Mouse (Mus musculus): ENCODE data around the gene Gkn2.
A peak's percentile ranks its signal among the peaks of the same experiment; 100 is the strongest.

Gkn2 gene

DNA sequence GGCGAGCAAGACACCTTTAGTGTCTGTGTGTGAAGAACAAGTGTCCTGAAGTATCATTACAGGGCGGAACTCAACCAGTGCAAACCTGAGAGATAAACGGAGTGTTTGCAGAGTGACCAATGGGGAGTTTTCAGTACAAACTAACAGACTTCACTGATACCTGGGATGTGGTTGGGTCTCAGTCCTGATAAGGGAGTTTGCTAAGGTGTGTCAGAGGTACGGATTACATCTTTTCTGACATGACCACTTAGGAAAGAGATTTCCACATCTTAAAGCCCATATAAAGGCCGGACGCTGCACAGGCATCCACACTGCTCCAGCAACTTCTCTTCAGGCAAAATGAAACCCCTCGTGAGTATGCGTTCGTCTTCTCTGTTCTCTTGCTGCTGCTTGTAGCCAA is at the start of gene Gkn2:
Gkn2 (plus strand) TSS at position 301 of the 400 bp plus-strand sequence.
- no peak for DNase-seq (ENCODE audit: low read depth, low spot score)

DNA sequence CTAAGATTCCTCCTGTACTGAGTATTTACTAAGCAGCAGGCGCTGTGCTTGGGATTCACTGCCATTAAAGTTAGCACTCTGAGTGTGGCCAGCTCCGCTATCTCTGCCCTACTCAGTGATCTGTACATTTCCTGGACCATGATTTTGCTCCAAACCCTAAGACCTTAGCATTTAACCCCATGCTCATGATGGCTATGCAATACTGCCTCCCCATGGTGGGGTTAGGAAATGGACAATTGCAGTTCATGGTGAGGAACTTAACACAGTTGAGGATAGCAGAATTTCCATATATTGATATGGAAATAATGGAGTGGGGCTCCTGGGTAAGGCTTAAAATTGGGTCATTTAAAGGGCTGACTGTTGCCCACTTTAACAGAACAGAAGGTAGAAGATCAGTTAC is 49.8 kb upstream of the Gkn2 start:
- DNase-seq (ENCODE audit: low read depth, low spot score): peak; percentile 38

DNA sequence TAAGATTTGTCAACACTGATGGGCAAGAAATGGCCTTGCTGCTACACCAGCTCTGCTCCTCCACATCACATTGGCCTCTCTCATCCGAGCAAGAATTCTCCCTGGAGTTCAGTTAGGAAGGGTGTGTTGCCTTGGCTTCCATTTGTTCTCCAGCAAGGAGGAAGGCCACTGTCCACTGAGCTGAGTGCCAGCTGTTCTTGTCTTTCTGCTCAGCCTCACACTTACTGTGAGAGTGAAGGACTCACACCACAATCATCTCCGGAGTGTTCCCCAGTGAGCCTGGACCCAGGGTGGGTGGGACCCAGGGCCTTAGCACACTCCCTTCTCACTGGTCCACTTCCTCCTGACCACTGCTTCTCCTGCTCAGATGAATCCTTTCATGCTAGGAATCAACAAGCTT is 46.2 kb upstream of the Gkn2 start:
- no peak for DNase-seq (ENCODE audit: low read depth, low spot score)

DNA sequence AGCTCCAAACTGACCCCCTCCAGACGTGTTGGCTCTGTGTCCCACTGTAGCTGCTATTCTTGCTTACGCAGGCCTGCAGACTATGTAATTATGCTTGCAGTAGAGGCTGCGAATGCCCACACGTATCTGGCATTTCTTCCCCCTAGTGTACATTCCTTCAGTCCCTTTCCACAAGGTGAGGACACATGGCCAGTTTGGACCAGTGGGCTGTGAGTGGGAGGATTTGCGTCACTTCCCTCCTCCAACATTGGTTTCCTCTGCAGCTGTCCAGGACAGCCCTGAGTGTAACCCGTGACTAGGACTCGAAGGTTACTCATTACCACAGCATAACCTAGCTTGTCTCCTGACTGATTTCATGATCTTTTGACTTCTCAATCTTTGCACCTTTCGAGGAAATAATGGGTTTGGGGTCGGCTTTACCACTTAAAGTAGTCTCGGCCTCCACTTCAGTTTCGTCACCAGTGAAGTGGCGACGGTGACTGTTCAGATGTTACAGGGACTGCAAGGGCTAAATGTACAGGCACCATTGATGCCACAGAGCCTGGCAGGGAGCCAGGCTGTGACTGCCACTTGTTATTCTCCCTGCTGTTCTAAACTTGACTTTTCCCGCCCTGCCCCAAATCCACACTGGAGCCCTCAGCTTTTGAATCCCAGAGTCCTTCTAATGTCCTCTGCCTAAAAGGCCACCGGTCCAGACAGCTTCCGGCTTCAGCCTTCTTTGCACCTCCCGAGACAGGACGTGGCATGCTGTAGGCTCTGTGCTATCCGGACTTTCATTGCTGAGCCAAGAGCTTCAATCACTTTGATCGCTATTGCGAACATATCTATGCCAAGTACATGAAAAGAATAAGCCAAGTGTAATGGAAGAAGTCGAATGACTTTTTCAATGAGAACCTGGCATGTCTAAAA is 44.6 kb upstream of the Gkn2 start:
- DNase-seq (ENCODE audit: low read depth, low spot score): no peak

DNA sequence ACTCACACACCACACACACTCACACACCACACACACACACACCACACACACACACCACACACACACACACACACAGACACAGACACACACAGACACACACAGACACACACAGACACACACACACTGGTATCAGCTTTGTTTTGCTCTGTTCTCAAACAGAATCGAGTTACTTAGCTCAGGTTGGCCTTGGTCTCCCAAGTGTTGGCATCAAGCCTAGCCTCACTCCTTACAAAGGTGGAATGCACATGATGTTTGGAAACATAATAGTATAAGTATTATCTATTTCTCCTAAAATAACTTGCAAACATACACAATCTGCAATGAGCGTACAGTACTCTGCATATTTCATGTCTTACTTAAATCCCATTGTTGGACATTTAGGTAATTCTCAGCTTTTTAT is 40.8 kb upstream of the Gkn2 start:
- DNase-seq (ENCODE audit: low read depth, low spot score): no peak

DNA sequence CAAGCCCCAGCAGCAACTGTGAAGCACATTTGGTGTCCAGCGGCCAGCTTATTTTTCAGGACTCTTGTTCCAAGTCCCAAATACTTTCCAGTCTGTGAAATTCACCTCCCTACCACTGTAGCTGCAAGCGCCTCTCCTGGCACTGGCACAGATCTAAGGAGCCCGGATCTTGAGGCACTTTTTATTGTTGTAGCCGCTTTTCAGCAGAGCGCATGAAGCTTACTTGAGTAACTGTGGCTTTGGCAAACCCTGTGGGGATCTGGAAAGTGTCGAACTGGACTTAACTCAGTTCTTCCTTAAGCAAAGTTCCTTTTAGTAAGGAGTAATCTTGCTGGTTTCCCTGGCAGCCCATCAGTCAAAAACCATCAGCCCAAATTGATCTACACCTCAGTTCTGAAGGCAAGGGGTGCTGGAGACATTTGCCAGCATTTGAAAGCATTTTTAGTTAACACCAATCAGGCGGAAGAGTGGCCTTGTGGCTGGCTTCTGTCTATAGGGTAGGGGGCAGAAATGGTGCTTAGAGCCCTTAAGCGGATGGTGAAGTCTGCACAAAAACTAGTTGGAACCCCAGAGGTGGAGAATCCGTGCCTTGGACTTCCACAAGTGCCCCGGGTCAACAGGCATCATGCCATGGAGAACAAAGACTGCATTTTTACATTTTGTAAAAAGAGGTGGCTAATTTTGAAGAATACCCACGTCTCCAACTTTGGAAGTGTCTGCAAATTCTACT is 38.6 kb upstream of the Gkn2 start:
- no peak for DNase-seq (ENCODE audit: low read depth, low spot score)

DNA sequence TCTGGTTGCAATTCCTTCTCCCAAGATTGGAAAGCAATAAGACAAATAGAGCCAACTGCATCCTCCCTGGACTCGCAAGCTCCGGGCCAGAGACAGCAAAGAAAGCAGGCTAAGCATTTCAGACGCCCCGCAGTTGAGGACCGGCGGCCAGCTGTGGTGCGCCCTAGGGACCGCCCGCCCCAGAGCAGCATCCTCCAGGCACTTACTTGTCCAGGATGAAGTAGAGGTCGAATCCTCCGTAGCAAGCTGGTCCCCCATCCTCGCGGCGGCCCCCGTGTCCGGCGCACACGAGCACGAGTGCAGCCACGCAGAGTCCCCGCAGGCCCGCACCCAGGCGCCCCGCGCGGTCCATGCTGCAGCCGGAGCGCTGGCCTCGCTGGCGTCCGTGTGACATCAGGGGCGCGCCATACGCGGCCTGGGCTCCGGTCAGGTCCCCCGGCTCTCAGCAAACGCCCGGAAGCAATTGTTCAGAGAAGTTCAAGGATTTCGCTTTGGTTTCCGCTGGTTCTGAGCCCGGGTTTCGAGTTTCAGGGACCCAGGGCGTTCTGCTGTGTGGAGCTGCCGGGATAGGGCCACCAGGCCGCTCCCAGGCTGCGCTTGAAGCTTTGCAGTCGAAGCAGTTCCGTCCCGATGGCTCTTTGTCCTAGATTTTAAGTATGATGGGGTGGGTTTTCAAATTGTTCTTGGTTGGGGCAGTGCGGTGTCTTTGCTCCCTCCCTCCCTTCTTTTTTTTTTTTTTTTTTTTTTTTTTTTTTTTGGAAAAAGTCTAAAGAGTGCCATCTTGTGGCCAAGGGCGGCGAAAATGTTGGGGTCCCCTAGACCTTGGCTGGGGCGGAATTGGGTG is 37.8 kb upstream of the Gkn2 start, which contains the start of gene Antxr1:
Antxr1 (minus strand) TSS at position 731 of the 844 bp plus-strand sequence.
- DNase-seq (ENCODE audit: low read depth, low spot score): peak; percentile 16

DNA sequence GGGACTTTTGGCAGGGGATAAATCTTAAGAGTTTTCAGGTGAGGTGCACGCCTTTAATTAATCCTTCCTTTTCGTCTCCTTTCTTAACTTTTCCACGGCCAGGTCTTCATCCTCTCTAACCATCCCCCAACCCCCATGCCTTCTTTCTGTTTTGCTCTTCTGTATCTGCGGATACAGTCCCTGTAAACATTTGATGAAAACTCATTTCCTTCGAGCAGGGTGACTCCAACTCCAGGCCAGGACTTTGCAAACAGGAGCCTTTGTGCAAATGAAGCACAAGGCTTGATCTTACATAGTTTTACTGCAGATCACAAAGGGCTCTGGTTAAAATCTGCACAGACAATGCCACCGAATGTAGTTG is 37.2 kb upstream of the Gkn2 start:
- no peak for DNase-seq (ENCODE audit: low read depth, low spot score)

DNA sequence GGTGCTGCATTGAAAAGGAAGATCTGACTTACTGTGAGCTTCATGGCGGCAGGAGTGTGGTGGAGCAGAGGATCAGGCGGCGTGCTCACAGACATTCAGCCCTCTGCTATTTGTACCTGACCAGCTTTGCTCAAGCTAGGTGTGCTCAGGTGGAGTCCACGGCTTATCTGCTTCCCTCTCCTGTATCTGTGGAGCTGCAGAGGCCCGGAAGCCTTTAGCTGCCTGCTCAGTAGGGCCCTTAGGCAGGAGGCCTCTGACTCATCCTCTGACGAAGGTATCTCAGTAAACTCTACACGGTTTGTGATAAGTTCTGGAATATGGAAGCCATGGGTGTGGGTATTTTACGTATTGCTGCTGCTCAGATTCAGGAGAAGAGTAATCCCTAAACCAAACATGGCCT is 22.3 kb upstream of the Gkn2 start, which contains the start of gene Gkn1:
Gkn1 (minus strand) TSS at position 114 of the 400 bp plus-strand sequence.
- no peak for DNase-seq (ENCODE audit: low read depth, low spot score)

DNA sequence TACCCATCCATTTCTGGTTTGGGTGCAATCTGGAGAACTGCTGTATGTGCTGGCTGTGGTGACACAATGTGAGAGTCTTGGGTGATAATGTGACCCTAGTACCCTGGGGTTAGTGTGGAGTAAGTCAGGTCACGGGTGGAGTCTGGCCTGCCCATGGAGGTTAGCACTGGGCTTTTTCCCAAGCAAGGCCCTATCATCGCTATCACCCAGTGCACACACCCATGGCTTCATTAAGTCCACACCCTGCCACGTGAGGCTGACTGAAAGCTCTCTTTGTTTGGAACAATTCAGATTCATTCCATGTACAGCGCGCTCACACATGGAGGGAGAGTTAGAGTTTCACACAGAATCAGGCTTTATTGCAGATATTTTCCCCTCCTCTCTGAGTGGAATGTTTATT is 18.7 kb upstream of the Gkn2 start:
- DNase-seq (ENCODE audit: low read depth, low spot score): no peak

DNA sequence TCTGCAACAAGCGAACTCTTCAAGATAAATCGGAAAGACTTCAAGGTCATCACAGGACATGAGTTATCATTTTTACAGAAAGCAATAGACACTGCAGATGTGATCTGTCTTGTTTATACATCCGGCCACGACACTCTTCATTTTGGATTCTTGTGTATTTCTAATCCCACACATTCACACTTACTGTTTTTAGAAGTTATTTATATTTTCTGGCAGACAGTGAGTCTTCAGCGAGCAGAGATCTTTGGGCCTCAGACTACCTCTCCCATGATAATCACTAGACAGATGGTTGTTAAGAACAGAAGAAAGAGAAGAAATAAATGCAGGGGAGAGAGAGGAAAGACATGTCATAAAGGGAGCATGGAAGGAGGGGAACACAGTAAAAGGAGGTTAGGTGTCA is 3.9 kb upstream of the Gkn2 start:
- DNase-seq (ENCODE audit: low read depth, low spot score): no peak

DNA sequence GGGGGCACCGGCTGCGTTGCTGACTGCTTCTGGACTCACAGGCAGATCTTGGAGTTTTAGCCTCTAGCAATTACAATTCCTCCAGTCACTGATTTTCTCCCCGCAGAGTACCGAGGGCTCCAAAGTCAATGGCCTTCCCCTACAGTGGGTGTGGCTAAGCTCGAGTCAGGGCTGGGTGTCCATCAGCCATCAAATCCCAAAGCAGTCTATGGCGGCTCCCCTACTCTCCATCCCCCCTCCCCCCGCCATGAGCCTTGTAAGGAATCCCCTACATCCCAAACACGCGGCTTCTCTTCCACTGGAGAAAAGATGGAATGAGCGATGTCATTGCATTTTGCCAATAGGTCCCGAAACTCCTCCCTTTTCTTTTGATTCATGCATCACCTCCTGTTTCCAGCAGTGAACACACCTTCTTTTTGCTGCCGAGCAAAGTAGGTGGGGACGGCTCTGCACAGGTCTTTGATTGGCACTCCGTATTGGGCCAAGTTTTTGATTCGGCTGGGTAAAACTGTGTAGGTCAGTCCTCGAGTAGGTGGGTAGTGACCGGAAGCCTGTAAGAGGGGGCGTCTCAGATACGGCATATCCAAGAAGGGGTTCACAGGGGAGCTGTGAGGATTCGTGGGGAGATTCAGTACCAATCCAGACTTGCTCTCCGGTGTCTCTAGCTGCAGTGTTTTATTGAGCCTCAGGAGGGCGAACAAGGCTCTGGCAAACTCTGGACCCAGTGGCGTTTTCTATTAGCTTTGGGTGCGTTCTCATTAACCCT is 11.0 kb downstream of the Gkn2 start:
- DNase-seq (ENCODE audit: low read depth, low spot score): no peak

DNA sequence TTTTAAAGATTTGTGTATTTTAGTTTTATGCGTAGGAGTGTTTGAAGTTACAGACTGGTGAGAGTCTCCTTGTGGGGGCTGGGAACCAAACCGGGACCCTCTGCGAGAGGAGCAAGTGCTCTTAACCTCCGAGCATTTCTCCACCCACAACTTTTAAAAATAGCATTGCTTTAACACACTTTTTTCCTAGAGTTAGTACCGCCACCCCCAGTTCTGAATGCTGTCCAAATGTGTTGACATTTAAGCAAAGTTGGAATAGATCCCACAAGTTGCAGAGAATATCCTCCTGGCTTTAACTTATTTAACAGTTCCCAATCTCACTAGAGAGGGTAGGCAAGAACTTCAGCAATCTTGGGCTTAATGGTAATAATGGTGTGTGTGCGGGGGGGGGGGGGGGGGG is 11.6 kb downstream of the Gkn2 start:
- DNase-seq (ENCODE audit: low read depth, low spot score): no peak

DNA sequence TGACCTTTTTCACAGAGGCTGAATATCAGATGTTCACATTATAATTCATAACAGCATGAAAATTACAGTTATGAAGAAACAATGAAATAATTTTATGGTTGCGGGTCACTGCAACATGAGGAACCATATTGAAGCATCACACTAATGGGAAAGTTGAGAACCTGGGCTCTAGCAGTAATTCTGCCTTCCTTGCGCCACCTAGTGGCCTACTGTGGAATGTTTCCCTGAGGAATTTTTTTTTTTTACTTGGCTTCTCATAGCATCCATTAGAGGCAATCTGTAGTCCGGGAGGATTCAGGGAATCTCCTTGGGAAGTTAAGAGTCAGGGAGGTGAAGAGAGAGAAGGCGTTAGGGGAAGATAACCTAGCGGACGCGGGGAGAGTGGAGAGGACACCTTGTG is 13.0 kb downstream of the Gkn2 start:
- peak; percentile 53 for DNase-seq (ENCODE audit: low read depth, low spot score)

DNA sequence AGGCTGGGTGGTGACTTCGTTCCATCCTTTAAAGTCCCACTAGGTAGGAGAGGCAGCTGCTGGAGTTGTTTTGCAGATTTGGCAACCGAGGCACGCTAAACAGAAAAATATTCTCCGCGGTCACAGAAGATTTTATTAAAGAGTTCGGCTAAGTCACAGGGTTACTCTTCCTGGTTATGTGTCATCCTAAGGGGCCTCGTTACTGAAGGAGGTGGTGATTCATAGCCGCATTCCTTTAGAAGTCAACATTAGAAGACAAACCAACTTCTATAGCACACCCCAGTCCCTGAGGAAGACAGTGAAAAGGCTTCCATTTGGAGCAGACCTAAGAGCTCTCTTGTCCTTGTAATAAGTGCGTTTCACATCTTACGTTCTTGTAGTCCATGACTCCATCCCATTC is 13.5 kb downstream of the Gkn2 start:
- no peak for DNase-seq (ENCODE audit: low read depth, low spot score)

DNA sequence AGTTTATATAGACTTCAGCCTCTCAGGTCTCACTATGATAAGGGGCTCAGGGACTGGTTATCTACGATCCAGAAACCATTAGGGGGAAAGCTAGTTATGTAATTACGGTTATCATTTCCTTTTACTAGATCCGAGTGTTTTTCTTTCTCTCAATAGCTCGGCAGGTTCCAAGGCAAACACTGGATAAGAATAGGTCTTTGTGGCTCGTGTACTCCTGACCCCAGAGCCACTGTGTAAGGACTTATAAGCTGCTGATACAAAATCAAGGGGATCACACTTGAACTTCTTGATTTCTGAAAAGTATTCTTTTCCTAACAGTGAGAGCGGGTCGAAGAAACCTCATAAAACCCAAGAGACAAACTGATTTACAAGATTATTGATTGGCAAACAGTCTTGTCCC is 15.7 kb downstream of the Gkn2 start, which contains the start of gene Gkn3:
Gkn3 (minus strand) TSS at position 59 of the 400 bp plus-strand sequence.
- no peak for DNase-seq (ENCODE audit: low read depth, low spot score)

DNA sequence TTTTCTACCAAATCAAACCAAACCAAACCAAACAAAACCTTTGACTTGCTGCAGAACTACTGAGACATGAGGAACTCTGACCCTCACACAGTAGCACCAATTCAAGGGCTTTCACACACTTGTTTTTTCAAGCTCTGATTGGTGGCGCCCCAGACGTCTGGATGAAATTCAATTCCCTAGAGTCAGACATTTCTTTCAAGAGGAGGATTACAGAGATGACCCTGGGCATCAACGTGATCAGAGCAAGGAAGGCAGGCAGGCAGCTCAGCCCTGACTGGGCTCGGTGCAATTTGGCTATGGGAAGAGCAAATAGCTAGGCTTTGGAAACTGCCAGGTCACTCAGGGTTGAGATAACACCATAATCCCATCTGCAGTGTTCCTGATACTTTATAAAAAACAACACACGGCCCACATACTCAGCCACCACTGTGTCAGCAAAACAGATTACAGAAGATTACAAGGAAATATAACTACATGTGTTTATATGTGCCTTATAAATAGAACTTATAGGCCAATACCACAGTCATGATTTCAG is 16.4 kb downstream of the Gkn2 start:
- no peak for DNase-seq (ENCODE audit: low read depth, low spot score)

DNA sequence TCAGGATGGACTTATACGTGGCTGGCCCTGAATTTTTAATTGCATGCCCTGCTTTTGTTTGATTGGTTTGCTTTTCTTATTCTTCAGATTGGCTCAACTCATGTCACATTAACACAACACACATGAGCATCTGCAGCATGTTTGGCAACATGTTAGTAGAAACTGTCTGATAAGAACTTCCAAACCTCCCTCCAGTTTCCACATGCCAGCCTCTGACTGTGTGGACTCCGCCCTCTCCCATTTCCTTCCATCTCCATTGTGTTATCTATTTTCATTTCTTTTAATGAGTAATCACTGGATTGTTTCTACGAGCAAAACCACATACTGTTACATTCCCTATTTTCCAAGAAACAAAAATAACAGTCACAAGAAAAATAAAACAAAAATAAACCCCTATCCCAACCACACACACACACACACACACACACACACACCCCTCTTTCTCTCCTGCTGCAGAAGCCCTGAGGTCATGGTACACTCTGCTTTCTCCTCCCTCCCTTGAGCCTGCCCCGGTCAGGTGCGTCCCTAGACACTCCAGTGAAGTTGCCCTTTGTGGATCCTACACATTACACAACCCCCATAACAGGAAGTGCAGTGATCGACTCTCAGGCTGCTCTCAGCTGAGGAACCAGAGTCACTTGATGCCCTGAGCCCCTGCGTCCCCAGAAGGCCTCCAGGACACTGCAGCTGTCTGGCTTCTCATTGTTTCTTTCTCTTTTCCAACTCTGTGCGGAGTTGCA is 20.5 kb downstream of the Gkn2 start:
- no peak for DNase-seq (ENCODE audit: low read depth, low spot score)

DNA sequence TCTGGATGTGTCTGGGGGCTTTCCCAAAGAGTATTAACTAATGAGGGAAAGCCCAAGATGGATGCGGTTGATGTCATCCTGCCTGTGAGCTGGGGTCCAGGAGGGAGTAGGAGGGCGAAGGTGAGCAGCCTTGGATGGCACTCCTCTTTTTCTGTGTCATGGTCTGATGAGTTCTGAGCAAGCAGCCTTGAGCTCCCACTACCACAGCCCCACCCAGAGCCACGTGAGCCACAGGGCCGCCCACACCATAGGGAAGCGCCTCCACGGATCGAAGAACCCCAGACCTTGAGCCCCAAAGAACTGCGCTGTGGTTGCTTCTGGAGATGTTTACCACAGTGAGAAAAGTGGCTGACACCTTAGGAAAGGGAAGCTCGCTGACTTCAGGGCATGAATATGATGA is 21.6 kb downstream of the Gkn2 start:
- DNase-seq (ENCODE audit: low read depth, low spot score): no peak

DNA sequence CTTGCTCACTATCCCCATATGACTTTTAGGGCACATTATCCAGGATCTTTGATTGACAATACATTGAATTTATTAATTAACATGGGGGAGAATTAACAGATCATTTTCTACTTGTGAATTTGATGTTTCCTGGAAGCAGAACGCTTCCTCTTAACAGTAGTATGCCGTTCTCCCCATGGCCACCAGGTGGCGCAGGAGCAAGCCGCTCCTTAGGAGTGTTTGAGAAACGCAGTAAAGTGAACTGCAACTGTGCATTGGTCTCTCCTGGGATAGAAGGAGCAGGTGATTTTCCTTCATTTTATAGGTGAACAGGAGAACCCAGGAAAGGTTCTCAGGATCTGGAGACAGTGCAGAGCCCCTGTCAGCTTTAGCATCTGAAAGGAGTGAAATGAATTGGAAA is 26.0 kb downstream of the Gkn2 start:
- DNase-seq (ENCODE audit: low read depth, low spot score): peak; percentile 80

Measured in CD4-positive helper T cell, adult 2 months (primary cell).